Mouse (Mus musculus): ENCODE measurements around the gene Gnaq. TPM values are rescaled to one million over a fixed set of nuclear protein-coding genes. Genes with fewer than 3 reads are reported as not detected.

Gene Gnaq
- polyA plus RNA-seq, 1 experiment from 2014 or later: 18.1 TPM

- DNase-seq (ENCODE audit: low spot score) (no peak), ATAC-seq (ENCODE audit: low FRiP score, low TSS enrichment) (no peak)
- H3K27ac ChIP-seq (replicated peaks): no peak overlapping the region
- H3K9me3 ChIP-seq (ENCODE audit: control insufficient read depth, low read length): no peaks in the 10 kb centered on the region
- H3K4me1 ChIP-seq (replicated peaks; ENCODE audit: control insufficient read depth, insufficient read depth): 0 out of 2 replicates have a peak, but pooled peaks cover 7% of the 10 kb centered on the region
- 54% methylated on average over 5 of the region's 5 CpGs for WGBS
- no peaks in the 10 kb centered on the region for H3K36me3 ChIP-seq (ENCODE audit: control insufficient read depth, insufficient read depth, low read length)
- no peak overlapping the region for H3K9ac ChIP-seq (ENCODE audit: low read length)
- H3K27me3 ChIP-seq (ENCODE audit: control insufficient read depth, insufficient read depth, low read length): no peaks in the 10 kb centered on the region
- peak; percentile 56 for TF ChIP-seq CTCF (IDR thresholded peaks at IDR 0.05; ENCODE audit: low read depth)
- TF ChIP-seq EP300 (optimal IDR thresholded peaks at IDR 0.05): no peak
- H3K4me3 ChIP-seq (ENCODE audit: low read depth, low read length): no peak overlapping the region
- no peak overlapping the region for H3K4me2 ChIP-seq (replicated peaks; ENCODE audit: low read depth)
Measured at GRCm38 (mm10) chr19:16128715-16129114, 3.9 kb upstream of the Gnaq start.

GRCm38 (mm10) chr19:16129171-16129570 lies 3.5 kb upstream of the Gnaq start:
- Histone ChIP-seq H3K36me3 (ENCODE audit: control insufficient read depth, insufficient read depth, low read length) (no peaks in the 10 kb centered on the region), H3K27me3 (ENCODE audit: control insufficient read depth, insufficient read depth, low read length) (no peaks in the 10 kb centered on the region), H3K4me3 (ENCODE audit: low read depth, low read length) (no peak overlapping the region), H3K4me2 (replicated peaks; ENCODE audit: low read depth) (no peak overlapping the region), H3K9ac (ENCODE audit: low read length) (no peak overlapping the region), H3K27ac (replicated peaks) (no peak overlapping the region), H3K9me3 (ENCODE audit: control insufficient read depth, low read length) (no peaks in the 10 kb centered on the region), H3K4me1 (replicated peaks; ENCODE audit: control insufficient read depth, insufficient read depth) (0 out of 2 replicates have a peak, but pooled peaks cover 7% of the 10 kb centered on the region)
- DNase-seq (ENCODE audit: low spot score): no peak
- TF ChIP-seq CTCF (IDR thresholded peaks at IDR 0.05; ENCODE audit: low read depth) (no peak), EP300 (optimal IDR thresholded peaks at IDR 0.05) (no peak)
- ATAC-seq (ENCODE audit: low FRiP score, low TSS enrichment): no peak
- 88% methylated on average over 2 of the region's 2 CpGs for WGBS

GRCm38 (mm10) chr19:16130476-16130875 lies 2.2 kb upstream of the Gnaq start:
- Histone ChIP-seq H3K4me1 (replicated peaks; ENCODE audit: control insufficient read depth, insufficient read depth) (peaks cover 12% of the 10 kb centered on the region), H3K9me3 (ENCODE audit: control insufficient read depth, low read length) (no peaks in the 10 kb centered on the region), H3K27ac (replicated peaks) (peak overlapping the region; percentile 26), H3K4me2 (replicated peaks; ENCODE audit: low read depth) (no peak overlapping the region), H3K4me3 (ENCODE audit: low read depth, low read length) (no peak overlapping the region), H3K36me3 (ENCODE audit: control insufficient read depth, insufficient read depth, low read length) (no peaks in the 10 kb centered on the region), H3K27me3 (ENCODE audit: control insufficient read depth, insufficient read depth, low read length) (no peaks in the 10 kb centered on the region), H3K9ac (ENCODE audit: low read length) (no peak overlapping the region)
- 24% methylated on average over 3 of the region's 3 CpGs for WGBS
- ATAC-seq (ENCODE audit: low FRiP score, low TSS enrichment) (peak; percentile 8; the same call in 1 of the 2 replicates), DNase-seq (ENCODE audit: low spot score) (no peak)
- peak; percentile 31 for TF ChIP-seq EP300 (optimal IDR thresholded peaks at IDR 0.05)
- no peak for TF ChIP-seq CTCF (IDR thresholded peaks at IDR 0.05; ENCODE audit: low read depth)

GRCm38 (mm10) chr19:16131831-16132230 lies 800 bp upstream of the Gnaq start:
- no peak for ATAC-seq (ENCODE audit: low FRiP score, low TSS enrichment)

GRCm38 (mm10) chr19:16132340-16132790 lies 266 bp upstream of the Gnaq start:
- ATAC-seq (ENCODE audit: low FRiP score, low TSS enrichment): peak; percentile 94
- no peaks in the 10 kb centered on the region for H3K9me3 ChIP-seq (ENCODE audit: control insufficient read depth, low read length)
- peak overlapping the region; percentile 98 for H3K27ac ChIP-seq (replicated peaks)
- H3K36me3 ChIP-seq (ENCODE audit: control insufficient read depth, insufficient read depth, low read length): no peaks in the 10 kb centered on the region
- peak overlapping the region; percentile 97 for H3K4me3 ChIP-seq (ENCODE audit: low read depth, low read length)
- H3K27me3 ChIP-seq (ENCODE audit: control insufficient read depth, insufficient read depth, low read length): no peaks in the 10 kb centered on the region
- H3K4me1 ChIP-seq (replicated peaks; ENCODE audit: control insufficient read depth, insufficient read depth): peaks cover 12% of the 10 kb centered on the region
- H3K9ac ChIP-seq (ENCODE audit: low read length): peak overlapping the region; percentile 98
- TF ChIP-seq EP300 (optimal IDR thresholded peaks at IDR 0.05): no peak
- TF ChIP-seq CTCF (IDR thresholded peaks at IDR 0.05; ENCODE audit: low read depth): peak; percentile 29; the same call in 1 of the 2 replicates
- WGBS: 0% methylated on average over 22 of the region's 57 CpGs
- H3K4me2 ChIP-seq (replicated peaks; ENCODE audit: low read depth): peak overlapping the region; percentile 75
- peak; percentile 96 for DNase-seq (ENCODE audit: low spot score)

More at GRCm38 (mm10) chr19:16131831-16132230, 800 bp upstream of the Gnaq start:
- no peaks in the 10 kb centered on the region for H3K9me3 ChIP-seq (ENCODE audit: control insufficient read depth, low read length)
- no peak for DNase-seq (ENCODE audit: low spot score)
- peaks cover 12% of the 10 kb centered on the region for H3K4me1 ChIP-seq (replicated peaks; ENCODE audit: control insufficient read depth, insufficient read depth)
- peak overlapping the region; percentile 98 for H3K9ac ChIP-seq (ENCODE audit: low read length)
- H3K4me2 ChIP-seq (replicated peaks; ENCODE audit: low read depth): peak overlapping the region; percentile 75
- no peaks in the 10 kb centered on the region for H3K36me3 ChIP-seq (ENCODE audit: control insufficient read depth, insufficient read depth, low read length)
- no peaks in the 10 kb centered on the region for H3K27me3 ChIP-seq (ENCODE audit: control insufficient read depth, insufficient read depth, low read length)
- peak overlapping the region; percentile 98 for H3K27ac ChIP-seq (replicated peaks)
- no peak for TF ChIP-seq EP300 (optimal IDR thresholded peaks at IDR 0.05)
- no peak for TF ChIP-seq CTCF (IDR thresholded peaks at IDR 0.05; ENCODE audit: low read depth)
- peak overlapping the region; percentile 97 for H3K4me3 ChIP-seq (ENCODE audit: low read depth, low read length)
- WGBS: 13% methylated on average over 6 of the region's 6 CpGs

- DNase-seq (ENCODE audit: low spot score): peak; percentile 70
- no peaks in the 10 kb centered on the region for H3K9me3 ChIP-seq (ENCODE audit: control insufficient read depth, low read length)
Measured at GRCm38 (mm10) chr19:16132865-16133720, 462 bp downstream of the Gnaq start.

More at GRCm38 (mm10) chr19:16132865-16133720, 462 bp downstream of the Gnaq start:
- Histone ChIP-seq H3K9ac (ENCODE audit: low read length) (peak overlapping the region; percentile 98), H3K4me3 (ENCODE audit: low read depth, low read length) (peak overlapping the region; percentile 97), H3K27ac (replicated peaks) (peak overlapping the region; percentile 98), H3K27me3 (ENCODE audit: control insufficient read depth, insufficient read depth, low read length) (no peaks in the 10 kb centered on the region), H3K4me1 (replicated peaks; ENCODE audit: control insufficient read depth, insufficient read depth) (peaks cover 12% of the 10 kb centered on the region), H3K36me3 (ENCODE audit: control insufficient read depth, insufficient read depth, low read length) (no peaks in the 10 kb centered on the region), H3K4me2 (replicated peaks; ENCODE audit: low read depth) (peak overlapping the region; percentile 75)
- TF ChIP-seq EP300 (optimal IDR thresholded peaks at IDR 0.05) (no peak), CTCF (IDR thresholded peaks at IDR 0.05; ENCODE audit: low read depth) (no peak)
- peak; percentile 39 for ATAC-seq (ENCODE audit: low FRiP score, low TSS enrichment)
- under 1% methylated on average over 102 of the region's 139 CpGs for WGBS
